Mouse (Mus musculus) G1E (cell line): ENCODE measurements around the gene Zzef1.

ENCODE experiments used
- CTCF ChIP-seq: IDR thresholded peaks from 2 replicates; pipeline ENCODE4 v1.5.1; 2012; ENCODE audit warnings: low read depth, low read length, inconsistent platforms, mixed read lengths
- POLR2AphosphoS5 ChIP-seq: IDR thresholded peaks from 2 replicates; pipeline ENCODE4 v1.6.1; 2012; ENCODE audit warnings: low read depth, low read length, inconsistent platforms; ENCODE audit not compliant: insufficient replicate concordance

DNA sequence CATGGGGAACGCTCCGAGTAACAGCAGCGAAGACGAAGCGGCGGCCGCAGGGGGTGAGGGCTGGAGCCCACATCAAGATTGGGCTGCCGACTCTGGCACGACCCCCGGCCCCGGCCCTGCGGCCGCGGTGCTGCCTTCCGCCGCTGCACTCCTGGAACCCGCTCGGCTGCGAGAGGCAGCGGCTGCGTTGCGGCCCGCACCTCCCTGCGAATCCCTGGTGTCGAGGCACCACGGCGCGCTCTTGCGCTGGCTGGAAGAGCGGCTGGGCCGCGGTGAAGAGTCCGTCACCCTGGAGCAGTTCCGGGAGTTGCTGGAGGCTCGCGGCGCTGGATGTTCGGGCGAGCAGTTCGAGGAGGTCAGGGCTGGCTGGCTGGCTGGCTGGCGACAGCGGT lies 266 bp downstream of the Zzef1 start:
- TF ChIP-seq CTCF (no peak), POLR2AphosphoS5 (no peak)
